Mouse (Mus musculus) gastrocnemius, adult 18-20 months (tissue): ENCODE data around the gene Tcstv1. TPM values are rescaled to one million over a fixed set of nuclear protein-coding genes. Genes with fewer than 3 reads are reported as not detected.
"Not testable (repeated sequence)": the region's sequence is repeated elsewhere in the genome, so short reads cannot be mapped to it uniquely, and the experiment has no call there.

Source experiments
- DNase-seq: peaks from one replicate; pipeline ENCODE4 v3.0.0; 2021; ENCODE audit warnings: low spot score
- long read RNA-seq, 2 experiments: library from polyadenylated mRNA; stranded (forward); transcript quantifications; one replicate each; pipeline ENCODE4 v2.0.0; 2021
- total RNA-seq, 2 experiments: library from RNA; stranded (reverse); gene quantifications; 2 replicates each; pipeline ENCODE4 v1.2.3; 2021

Gene Tcstv1
- not detected for total RNA-seq
- long read RNA-seq, experiment 1, result 0 reads
- long read RNA-seq, experiment 2, result 0 reads

DNA sequence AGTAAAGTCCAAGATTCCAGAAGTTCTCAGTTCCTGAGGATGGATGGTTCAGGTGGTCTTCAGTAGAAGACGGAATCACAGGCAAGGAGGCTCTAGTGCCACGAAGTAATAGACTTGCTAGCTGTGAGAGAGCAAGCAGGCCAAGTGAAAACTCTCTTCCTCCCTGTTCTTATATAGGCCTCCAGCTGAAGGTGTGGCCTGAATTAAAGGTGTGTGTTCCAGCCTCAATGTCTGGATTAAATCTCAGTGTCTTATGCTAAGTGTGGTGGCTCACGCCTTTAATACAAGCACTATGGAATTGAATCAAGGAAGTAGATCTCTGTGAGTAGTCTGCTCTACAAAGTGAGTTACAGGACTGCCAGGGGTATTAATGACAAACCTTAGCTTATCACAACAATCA, at the start of gene Tcstv1:
Gene Tcstv1 (minus strand): TSS at position 101 of the 400 bp plus-strand sequence.
- not testable (repeated sequence) for DNase-seq

DNA sequence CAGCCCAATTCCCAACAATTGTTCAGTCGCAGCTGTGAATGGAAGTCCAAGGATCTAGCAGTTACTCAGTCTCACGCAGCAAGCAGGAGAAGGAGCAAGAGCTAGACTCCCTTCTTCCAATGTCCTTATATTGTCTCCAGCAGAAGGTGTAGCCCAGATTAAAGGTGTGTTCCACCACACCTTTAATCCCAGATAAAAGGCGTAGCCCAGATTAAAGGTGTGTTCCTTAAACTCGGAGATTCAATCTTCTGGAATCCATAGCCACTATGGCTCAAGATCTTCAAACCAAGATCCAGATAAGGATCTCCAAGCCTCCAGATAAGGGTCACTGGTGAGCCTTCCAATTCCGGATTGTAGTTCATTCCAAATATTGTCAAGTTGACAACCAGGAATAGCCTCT, 34.6 kb upstream of the Tcstv1 start, which contains the start of gene Gm21761:
Gene Gm21761 (minus strand): TSS at position 101 of the 400 bp plus-strand sequence.
- DNase-seq, result not testable (repeated sequence)

DNA sequence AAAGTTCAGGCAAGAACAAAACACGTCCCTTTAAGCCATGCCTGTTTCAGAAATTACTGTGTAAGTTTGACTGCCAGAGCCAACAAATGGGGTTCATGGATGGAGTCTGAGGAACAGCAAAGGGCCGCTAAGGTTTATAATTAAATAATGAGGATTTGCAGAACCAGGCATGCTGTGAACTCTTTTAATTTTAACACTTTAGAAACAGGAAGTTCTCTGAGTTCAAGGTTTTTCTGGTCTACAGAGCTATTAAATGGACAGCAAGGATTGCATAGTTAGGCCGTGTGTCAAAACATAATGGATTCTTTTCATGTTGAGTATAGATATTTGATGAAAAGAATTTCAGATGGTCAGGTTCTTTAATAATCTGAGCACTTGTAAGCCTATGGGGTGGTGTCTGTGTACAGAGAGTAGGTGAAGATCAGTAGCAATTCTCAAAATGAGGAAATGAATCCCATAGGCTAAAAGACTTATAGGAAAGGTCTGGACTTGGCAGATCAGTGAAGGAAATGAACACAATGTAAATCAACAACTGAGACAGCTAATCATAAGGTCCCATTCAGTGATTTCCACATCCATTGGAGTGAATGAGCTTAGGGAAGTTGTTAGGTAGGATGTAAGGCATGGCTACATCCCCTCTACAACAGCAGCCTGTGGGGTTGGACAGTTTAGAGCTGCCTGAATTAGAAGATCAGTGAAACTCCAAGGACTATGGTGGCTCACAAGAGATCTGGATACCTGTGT, 30.2 kb upstream of the Tcstv1 start:
- DNase-seq, result not testable (repeated sequence)

DNA sequence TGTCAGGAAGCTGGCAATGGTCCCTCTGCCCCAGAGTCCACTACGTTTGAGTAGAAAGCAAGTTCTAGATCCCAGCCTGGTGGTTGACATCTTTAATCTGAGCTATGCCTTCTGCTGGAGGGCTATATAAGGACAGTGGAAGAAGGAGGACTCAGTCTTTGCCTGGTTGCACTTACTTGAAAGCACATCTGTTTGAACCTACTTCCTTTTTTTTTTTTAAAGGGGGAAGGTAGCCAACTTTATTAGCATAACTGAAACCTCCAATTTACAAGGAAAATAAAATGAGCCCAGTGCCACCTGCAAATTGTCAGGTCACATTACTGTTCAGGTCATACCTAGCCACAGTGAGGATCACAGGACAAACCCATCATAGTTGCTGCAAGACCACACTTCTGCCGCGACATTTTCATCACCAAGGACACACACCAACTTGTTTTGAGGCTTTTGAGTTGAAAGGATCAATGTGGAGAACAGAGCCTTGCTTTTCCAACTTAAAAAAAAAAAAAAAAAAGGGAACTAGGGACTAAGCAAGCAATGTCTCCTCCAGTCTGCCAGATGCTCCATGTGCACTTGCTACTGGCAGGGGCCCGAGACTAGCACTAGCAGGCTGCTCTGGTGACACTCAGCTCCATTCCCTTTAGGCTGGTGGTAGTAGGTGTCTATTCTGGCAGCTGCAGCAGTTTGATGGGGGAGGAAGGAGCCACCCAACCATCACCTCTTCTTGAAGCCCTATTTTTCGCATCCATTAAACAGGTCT, 22.6 kb upstream of the Tcstv1 start:
- DNase-seq, result not testable (repeated sequence)

DNA sequence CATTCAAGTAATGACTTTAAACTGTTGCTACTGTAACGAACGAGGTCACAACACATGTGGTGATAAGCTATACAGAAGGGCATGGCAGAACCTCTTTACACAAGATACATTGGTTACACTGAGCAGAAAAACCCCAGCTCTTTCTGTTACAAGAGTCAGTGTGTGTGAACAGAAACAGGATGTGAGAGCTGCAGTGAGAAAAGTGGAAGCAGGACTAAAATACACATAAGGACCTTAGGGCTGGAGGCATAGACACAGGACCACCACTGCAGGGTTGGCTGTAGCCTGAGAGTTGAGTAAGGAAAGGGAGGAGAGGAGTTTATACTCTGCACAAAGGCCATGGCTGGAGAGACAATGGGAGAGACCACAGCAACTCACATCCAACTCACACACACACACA, 21.9 kb upstream of the Tcstv1 start:
- DNase-seq, result not testable (repeated sequence)

DNA sequence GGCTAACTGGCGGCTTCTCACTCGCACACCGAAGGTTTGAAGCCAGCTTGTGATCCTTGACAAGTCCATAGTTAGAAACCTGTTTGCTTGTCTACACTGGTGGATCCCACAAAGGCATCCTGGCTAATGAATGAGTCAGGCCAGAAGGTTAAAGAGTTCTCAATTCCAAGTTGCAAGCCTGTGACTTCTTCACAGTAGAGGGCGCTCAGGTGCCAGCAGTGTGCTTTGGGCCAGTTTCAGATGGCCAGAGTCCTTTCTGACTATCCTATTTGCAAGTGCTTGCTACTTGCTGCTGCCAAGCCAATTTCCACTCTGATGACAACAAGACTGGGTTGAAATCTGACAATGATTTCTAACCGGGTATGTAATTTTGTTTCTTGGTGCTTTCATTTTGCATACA, 4.0 kb upstream of the Tcstv1 start:
- DNase-seq, result not testable (repeated sequence)

DNA sequence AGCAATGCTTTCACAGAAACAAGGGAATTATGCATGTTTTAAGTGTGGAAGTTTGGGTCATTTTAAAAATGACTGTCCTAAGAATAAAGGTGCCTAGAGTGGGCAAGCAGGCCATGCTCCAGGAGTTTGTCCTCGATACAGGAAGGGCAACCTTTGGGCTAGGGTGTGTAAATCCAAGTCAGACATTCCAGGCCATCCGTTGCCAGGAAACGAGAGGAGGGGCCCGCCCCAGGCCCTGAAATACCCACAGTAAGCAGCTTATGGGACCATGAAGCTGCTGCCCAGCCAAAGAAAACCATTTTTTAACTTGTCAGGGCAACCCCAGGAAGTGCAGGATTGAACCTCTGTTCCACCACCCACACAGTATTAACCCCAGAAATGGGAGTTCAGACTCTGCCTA, 7.7 kb downstream of the Tcstv1 start:
- DNase-seq, result not testable (repeated sequence)

DNA sequence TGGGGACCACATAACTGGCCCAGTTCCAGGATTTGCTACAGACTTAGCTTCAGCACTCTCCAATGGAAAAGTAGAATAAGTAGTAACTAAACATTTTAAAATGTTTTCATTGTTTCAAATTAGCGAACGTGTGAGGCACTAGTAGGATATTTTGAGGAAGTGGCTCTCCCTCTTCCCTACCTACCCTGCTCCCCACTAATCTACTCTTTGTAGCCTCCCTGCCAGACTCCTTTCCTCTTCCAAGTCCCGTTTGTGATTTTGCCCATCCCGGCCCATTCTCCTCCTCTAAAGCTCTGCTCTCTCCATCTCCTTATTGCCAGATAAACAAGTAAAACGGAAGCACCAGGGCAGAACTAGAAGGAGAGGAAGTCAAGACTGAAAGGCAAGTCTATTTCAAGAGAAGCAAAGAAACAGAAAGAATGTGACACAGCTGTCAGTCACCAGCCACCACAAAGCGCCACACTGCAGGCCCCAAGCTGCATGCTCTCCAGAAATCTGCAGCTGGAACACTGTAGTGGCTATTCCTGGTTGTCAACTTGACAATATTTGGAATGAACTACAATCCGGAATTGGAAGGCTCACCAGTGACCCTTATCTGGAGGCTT, 30.1 kb downstream of the Tcstv1 start:
- not testable (repeated sequence) for DNase-seq

DNA sequence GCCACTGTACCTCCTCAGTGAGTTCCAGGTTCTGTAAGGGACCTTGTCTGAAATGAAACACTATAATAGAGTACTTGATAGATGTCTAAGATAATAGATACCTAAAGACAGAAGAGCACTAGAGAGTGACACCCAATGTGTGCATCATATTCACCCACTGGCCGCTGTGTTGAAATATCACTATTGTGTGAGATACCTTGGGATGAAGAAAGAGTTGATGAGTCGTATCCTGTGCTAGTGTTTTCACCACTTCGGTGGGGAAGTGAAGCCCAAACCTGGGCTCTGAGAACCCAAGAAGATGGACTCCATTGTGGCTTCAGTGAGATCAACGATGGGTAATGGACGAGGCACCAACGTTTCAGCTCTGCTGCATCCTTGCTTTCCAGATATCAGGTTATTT, 32.2 kb downstream of the Tcstv1 start:
- DNase-seq, result not testable (repeated sequence)

Other genes with a start within 250 kb of the Tcstv1 start
- 10 to 100 TPM; 23.7 to 26.7 TPM for gene Hmgcs1, start 204.4 kb downstream of the Tcstv1 start, total RNA-seq
- 1 to 10 TPM; 1.3 to 1.6 TPM for gene Nim1k, start 138.9 kb downstream of the Tcstv1 start, total RNA-seq
- gene Zfp131, start 103.9 kb downstream of the Tcstv1 start, total RNA-seq, result 10 to 100 TPM; 19.4 to 20.5 TPM
- gene AF067063, start 64.6 kb downstream of the Tcstv1 start, total RNA-seq, result not detected
- not detected for gene D13Ertd608e, start 58.8 kb downstream of the Tcstv1 start, total RNA-seq
- gene Gm21761, start 34.5 kb upstream of the Tcstv1 start, total RNA-seq, result not detected
- not detected for gene B020031M17Rik, start 56.0 kb upstream of the Tcstv1 start, total RNA-seq
- not detected for gene Gm36079, start 132.2 kb upstream of the Tcstv1 start, total RNA-seq
- gene Gm21188, start 157.4 kb upstream of the Tcstv1 start, total RNA-seq, result under 1 TPM; 0.14 to 0.25 TPM
- not detected for gene Gm20767, start 245.5 kb upstream of the Tcstv1 start, total RNA-seq